Mouse (Mus musculus): ENCODE measurements around the gene Il12a.
"Not testable (repeated sequence)": the region's sequence is repeated elsewhere in the genome, so short reads cannot be mapped to it uniquely, and the experiment has no call there.

The Il12a gene

DNA sequence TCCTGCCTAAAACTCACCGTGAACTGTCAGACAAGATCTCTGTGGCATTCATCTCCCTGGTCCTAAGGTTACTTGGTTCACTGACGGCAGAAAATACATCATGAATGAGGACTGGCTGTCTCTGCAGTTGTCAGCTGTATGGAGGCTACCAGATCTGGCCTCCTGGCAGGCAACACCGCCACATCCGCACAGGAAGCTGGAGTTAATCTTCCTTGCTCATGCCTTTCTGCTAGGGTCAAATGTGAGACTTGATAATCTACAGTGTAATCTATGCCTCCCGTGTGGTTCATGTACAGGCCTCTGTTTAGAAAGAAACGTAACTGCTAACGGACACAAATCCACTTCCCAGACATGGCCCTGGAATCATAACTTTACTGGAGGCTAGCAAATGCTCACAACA lies 51.5 kb downstream of the Il12a start:
- DNase-seq (ENCODE audit: low read depth, low spot score), result no peak

DNA sequence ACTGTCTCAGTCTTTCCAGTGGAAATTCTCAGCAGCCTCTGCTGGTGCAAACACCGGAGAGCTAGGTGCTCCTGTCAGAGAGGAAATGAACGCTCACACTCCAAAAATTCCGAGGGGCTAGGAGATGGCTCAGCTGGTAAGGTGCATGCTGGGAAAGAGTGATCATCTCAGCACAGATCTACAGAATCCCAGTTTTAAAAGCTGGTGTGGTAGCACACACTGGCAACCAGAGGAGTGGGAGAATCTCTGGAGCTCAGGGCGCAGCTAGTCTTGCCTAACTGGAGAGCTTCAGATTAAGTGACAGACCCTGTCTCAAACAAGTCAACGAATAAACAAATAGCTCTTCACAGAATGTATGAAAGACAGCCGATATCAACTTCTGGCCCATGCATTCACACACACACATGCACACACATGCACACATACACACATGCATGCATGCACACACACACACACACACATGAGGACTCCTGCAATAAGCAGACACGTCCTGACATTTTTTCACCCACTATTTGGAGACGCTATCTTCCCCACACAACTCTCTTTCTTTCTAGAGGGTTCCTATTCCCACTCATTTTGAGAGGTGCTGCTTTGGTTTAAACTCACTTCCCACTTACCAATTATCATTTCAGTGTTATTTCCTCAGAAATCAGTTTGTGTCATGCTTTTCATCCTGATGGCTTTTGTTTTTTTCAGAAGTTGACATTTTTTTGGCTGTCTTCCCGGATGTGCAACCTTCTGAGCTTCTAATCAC lies 52.5 kb downstream of the Il12a start:
- no peak for DNase-seq (ENCODE audit: low read depth, low spot score)

DNA sequence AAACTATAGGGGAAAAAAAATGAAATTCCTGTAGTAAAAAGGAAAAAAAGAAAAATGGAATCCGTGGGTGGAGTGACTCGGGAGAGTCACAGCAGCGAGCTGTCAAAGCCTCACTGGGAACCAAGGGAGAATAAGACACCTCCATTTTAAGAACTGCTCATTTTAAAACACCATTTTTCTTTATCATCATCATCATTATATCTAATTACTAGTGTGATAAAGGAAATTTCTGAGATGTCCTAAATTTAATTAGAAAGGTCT lies 53.0 kb downstream of the Il12a start:
- DNase-seq (ENCODE audit: low read depth, low spot score), result no peak

DNA sequence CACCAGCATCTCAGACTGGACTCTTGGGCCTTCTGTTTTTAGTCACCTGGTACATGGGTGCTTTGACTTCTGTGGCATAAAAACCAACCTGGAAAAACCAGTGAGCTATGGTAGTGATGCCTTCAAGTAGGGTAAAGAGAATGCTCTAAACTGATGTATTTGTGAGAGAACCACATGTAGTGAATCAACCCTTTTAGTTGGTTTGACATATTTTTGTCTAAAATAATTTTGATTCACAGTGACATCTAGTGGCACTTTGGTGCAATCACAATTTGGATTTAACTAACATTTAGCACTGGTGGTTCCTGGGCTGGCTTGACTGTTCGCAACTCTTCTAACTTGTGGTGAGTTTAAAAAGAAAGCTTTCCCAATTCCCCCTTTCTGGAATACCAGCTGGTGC lies 53.7 kb downstream of the Il12a start:
- no peak for DNase-seq (ENCODE audit: low read depth, low spot score)

DNA sequence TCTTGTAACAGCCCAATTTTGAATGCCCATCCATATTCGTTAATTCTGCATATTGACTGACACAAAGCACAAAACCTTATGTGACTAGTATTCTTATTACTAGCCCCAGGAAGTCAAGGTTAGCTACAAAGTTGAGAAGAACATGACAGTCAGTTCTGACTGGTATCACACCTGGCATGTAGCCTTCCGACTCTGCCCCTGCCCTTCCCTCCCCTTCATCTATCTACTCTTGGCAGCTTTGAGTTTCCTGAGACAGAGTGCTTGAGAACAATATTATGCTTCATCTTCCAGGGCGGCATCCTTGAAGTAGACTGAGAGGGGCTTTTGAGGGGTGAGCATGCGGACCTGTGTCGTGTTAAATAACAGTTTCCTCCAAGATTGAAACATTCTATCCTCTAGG lies 54.6 kb downstream of the Il12a start:
- DNase-seq (ENCODE audit: low read depth, low spot score), result no peak

DNA sequence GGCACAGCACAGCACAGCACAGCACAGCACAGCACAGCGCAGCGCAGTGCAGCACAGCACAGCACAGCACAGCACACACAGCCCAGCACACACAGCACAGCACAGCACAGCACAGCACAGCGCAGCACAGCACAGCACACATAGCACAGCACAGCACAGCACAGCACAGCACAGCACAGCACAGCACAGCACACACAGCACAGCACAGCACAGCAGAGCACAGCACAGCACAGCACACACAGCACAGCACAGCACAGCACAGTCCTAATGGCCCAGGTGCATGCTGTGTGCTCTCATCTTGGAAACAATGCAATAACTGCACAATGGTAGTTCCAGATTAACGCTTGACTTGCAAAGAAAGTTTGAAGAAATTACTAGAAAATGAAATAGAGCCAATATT lies 55.8 kb downstream of the Il12a start:
- DNase-seq (ENCODE audit: low read depth, low spot score), result not testable (repeated sequence)
